Mouse (Mus musculus): ENCODE measurements at regions not wholly inside any gene's neighbourhood (a gene's known extent, or its start where the extent isn't known, plus 50 kb on each side); places are given as distances from the start of the nearest gene placed in this dataset.

GRCm38 (mm10) chr12:77089624-77090278, 127.8 kb upstream of the Max start:
- TF ChIP-seq CTCF (IDR thresholded peaks at IDR 0.05; ENCODE audit: low read depth, low read length) (no peak), POLR2A (IDR thresholded peaks at IDR 0.05; ENCODE audit: extremely low read depth, insufficient read depth, low read length) (no peak)
